Mouse (Mus musculus) c-Kit-negative CD71-positive TER-119-positive erythroid progenitor cells, embryonic 14.5 days (primary cell): Measurements from ENCODE around the gene Olfr166.
"Not testable (repeated sequence)": the region's sequence is repeated elsewhere in the genome, so short reads cannot be mapped to it uniquely, and the experiment has no call there.

ENCODE experiments used
- DNase-seq: peaks from one replicate; pipeline ENCODE4 v3.0.0-alpha.2; 2013; ENCODE audit warnings: low read depth, low spot score

Olfr166 gene

GRCm38 (mm10) chr16:19483394-19483793, at the start of gene Olfr166:
Olfr166 (plus strand) TSS chr16:19483694.
- no peak for DNase-seq

- not testable (repeated sequence) for DNase-seq
Observed at GRCm38 (mm10) chr16:19458741-19459140, 24.8 kb upstream of the Olfr166 start.

- no peak for DNase-seq
Observed at GRCm38 (mm10) chr16:19464365-19464764, 19.1 kb upstream of the Olfr166 start.

- no peak for DNase-seq
Observed at GRCm38 (mm10) chr16:19522166-19522565, 38.7 kb downstream of the Olfr166 start, which contains the start of gene Olfr167. Olfr167 (minus strand) TSS chr16:19522266.

GRCm38 (mm10) chr16:19535455-19535854, 52.0 kb downstream of the Olfr166 start, which contains the start of gene Olfr168:
Olfr168 (minus strand) TSS chr16:19535555.
- no peak for DNase-seq
